Mouse (Mus musculus) testis, adult 2 months (tissue): ENCODE measurements around the gene Park7.

ENCODE experiments used
- CTCF ChIP-seq: fragments of 200-500 bp; IDR thresholded peaks from 2 replicates; pipeline ENCODE4 v1.5.1; 2012; ENCODE audit warnings: low read depth, mild to moderate bottlenecking, inconsistent platforms, low read length, moderate library complexity; ENCODE audit not compliant: control insufficient read depth, insufficient read depth, insufficient replicate concordance
- POLR2A ChIP-seq: fragments of 200-500 bp; IDR thresholded peaks from 2 replicates; pipeline ENCODE4 v1.6.1; 2012; ENCODE audit warnings: low read depth, mild to moderate bottlenecking, inconsistent platforms, low read length, moderate library complexity; ENCODE audit not compliant: control insufficient read depth

DNA sequence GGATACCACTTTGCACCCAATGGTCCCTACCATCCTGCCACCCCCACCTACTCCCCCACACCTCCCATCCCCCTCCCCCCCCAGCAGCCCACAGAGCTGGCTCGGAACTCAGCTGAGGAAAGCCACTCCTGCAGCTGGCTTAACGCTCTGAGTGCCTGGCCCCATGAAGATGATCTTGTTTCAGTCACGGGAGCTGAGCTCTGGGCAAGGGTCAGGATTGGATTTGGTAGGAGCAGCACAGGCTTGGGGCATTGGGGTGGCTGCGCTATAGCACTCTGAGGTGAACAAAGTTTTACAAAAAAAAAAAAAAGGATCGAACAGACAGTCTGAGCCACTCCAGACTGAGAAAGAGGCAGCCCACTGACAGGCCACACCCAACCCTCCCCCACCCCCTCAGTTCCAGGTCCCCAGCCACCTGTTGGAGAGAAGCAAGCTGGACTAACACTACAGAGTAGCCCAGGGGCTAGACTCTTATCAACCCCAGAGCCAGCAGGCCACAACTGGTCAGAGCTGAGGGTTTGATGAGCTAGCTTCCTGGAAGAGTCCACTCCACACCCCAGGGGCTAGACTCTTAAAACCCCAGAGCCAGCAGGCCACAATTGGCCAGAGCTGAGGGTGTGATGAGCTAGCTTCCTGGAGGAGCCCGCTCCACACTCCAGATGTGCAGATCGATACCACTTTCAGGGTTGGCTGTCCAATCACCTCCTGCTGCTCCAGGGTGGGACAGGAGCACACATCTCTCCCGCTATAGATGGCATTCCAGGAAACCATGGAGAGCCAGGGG is 19.3 kb downstream of the Park7 start:
- TF ChIP-seq POLR2A (no peak), CTCF (no peak)
